Mouse (Mus musculus) small intestine, adult 2 months (tissue): ENCODE measurements around the gene Hpse2.

Source experiments
- CTCF ChIP-seq: fragments of 200-500 bp; IDR thresholded peaks from 2 replicates; pipeline ENCODE4 v1.5.1; 2012; ENCODE audit warnings: low read depth, mild to moderate bottlenecking, control low read depth, inconsistent platforms, low read length, moderate library complexity, mixed read lengths; ENCODE audit not compliant: insufficient replicate concordance, insufficient read length; ENCODE audit errors: extremely low read depth
- POLR2A ChIP-seq: fragments of 200-500 bp; IDR thresholded peaks from 2 replicates; pipeline ENCODE4 v1.6.1; 2012; ENCODE audit warnings: low read depth, mild to moderate bottlenecking, control low read depth, inconsistent platforms, low read length, moderate library complexity

- no peak for TF ChIP-seq CTCF
- no peak for TF ChIP-seq POLR2A
Observed at GRCm38 (mm10) chr19:42809491-42809890, 578.7 kb downstream of the Hpse2 start.
